In the genomic region with DNA sequence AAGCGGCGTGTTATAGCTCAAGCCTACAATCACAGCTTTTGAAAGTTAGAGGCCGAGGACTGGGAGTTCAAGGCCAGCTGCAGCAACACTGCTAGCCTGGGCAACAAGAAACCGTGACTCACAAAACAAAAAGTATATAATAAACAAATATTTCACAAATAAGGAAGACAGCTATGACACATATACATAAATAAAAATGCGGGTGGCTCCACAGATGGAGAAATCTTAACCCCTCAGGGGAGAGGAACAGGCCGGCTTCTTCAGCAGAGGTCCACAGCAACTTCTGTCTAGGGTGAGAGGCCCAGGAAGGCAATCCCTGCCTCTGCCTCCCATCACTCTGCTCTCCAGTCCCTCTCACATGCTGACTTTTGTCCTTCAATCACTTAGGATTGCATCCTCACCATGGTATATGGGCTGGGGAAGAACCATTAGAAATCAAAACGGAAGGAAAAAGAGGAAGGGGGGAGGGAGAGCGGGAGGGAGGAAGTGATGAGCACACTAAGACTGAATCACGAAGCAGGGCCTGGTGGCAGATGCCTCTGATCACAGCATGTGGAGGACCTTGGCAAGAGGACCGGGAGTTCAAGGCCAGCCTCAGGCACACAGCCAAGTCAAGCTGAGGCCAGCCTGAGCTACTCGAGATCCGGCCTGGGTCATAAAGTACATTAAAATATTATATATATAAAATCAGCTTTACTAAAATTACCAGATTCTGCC, we compare ENCODE assay signal across 9 mouse cellular contexts. TPM values are rescaled to one million over a fixed set of nuclear protein-coding genes. Genes with fewer than 3 reads are reported as not detected.
DNase-seq lines count a peak whose midpoint lies in the region; ATAC-seq and TF ChIP-seq lines count a peak whose summit lies in the region.
"Had no signal": no experiment of that assay in that cellular context is flagged by ENCODE, and none has a peak within 500 bp of the region (broad histone marks: within the 10 kb centered on the region; RNA-seq: fewer than 3 reads in every experiment).

No protein-coding gene starts in this region.

- intact Hi-C loops in gastrocnemius, postnatal 36 days (cut with DNase I): no loop called here
- intact Hi-C loops in gastrocnemius, adult 2 months (cut with DNase I): no loop called here

- H3K9ac ChIP-seq in intestine, postnatal 0 days (ENCODE audit: low read depth, low read length): no peak overlapping the region
- H3K9ac ChIP-seq: embryonic facial prominence, embryonic 12.5 days had no signal

- TF ChIP-seq CTCF in gastrocnemius, adult 2 months (IDR thresholded peaks at IDR 0.05): no peak
- no peak for TF ChIP-seq CTCF in intestine, postnatal 0 days (IDR thresholded peaks at IDR 0.05; ENCODE audit: low read depth)

- WGBS in intestine, postnatal 0 days: 49% methylated on average over 12 of the region's 12 CpGs

- peak; percentile 45 for DNase-seq in gastrocnemius, adult 18-20 months (ENCODE audit: low spot score)
- no peak for DNase-seq in gastrocnemius, postnatal 36 days
- peak; percentile 91 for DNase-seq in adrenal gland, adult 2 months
- DNase-seq in gastrocnemius, adult 2 months: peak; percentile 70
- DNase-seq in lung, postnatal 4 days: peak; percentile 75 to 88
- DNase-seq in retina, postnatal 1 day: no peak
- no peak for DNase-seq in embryo, embryonic 9.5 days (ENCODE audit: extremely low spot score)

- no peaks in the 10 kb centered on the region for H3K9me3 ChIP-seq in intestine, postnatal 0 days (ENCODE audit: control insufficient read depth)
- H3K9me3 ChIP-seq: embryonic facial prominence, embryonic 12.5 days had no signal

- H3K36me3 ChIP-seq in intestine, postnatal 0 days (ENCODE audit: control insufficient read depth, insufficient read depth): no peaks in the 10 kb centered on the region
- H3K36me3 ChIP-seq: embryonic facial prominence, embryonic 12.5 days had no signal

- ATAC-seq in intestine, postnatal 0 days: no peak

- no peaks in the 10 kb centered on the region for H3K27me3 ChIP-seq in intestine, postnatal 0 days (replicated peaks; ENCODE audit: control insufficient read depth, insufficient read depth, low read length)
- H3K27me3 ChIP-seq: embryonic facial prominence, embryonic 12.5 days had no signal

- peak overlapping the region; percentile 41; the same call in 1 of the 2 replicates for H3K4me2 ChIP-seq in intestine, postnatal 0 days (replicated peaks; ENCODE audit: low read depth)
- H3K4me2 ChIP-seq: embryonic facial prominence, embryonic 12.5 days had no signal

- H3K4me1 ChIP-seq in intestine, postnatal 0 days (replicated peaks; ENCODE audit: control insufficient read depth, insufficient read depth, low read length): peaks cover 25% of the 10 kb centered on the region

- H3K4me3 ChIP-seq in gastrocnemius, adult 2 months: peak overlapping the region; percentile 51; the same call in 1 of the 2 replicates
- H3K4me3 ChIP-seq in intestine, postnatal 0 days (ENCODE audit: low read depth, low read length): no peak overlapping the region
- H3K4me3 ChIP-seq: embryonic facial prominence, embryonic 12.5 days had no signal

- H3K27ac ChIP-seq in gastrocnemius, adult 2 months: peak overlapping the region; percentile 76
- H3K27ac ChIP-seq in intestine, postnatal 0 days (ENCODE audit: low read depth, low read length): peak overlapping the region; percentile 35; the same call in 1 of the 2 replicates
- H3K27ac ChIP-seq: embryonic facial prominence, embryonic 12.5 days had no signal

RNA-seq across cellular contexts. Expression of a gene that starts 21.8 kb away (rescaled TPM):
- 10 to 100 TPM; 13.9 to 18.5 TPM for total RNA-seq in gastrocnemius, adult 18-20 months (2021)
- total RNA-seq in gastrocnemius, postnatal 36 days (2021): 10 to 100 TPM; 17.1 to 22.2 TPM
- total RNA-seq in adrenal gland, adult 2 months (2021): 100 to 1,000 TPM in 1 of 2 experiments, 10 to 100 TPM in 1; 88.9 to 120 TPM
- 15.5 and 27.9 TPM in 2 replicates for polyA plus RNA-seq in adrenal gland, adult 2 months (2012; rRNA removed)
- 10 to 100 TPM; 13.8 to 24.9 TPM for total RNA-seq in gastrocnemius, adult 2 months (2021)
- 13.3 and 14.9 TPM in 2 replicates for polyA plus RNA-seq in intestine, postnatal 0 days (2015; fragmentation: Nextera tagmentation; extraction: Ambion mirVana)

Comparison
In these comparisons a context has a peak if more than half of its experiments do, and no peak if none do; other contexts are left out.
1. DNase-seq: peak in gastrocnemius, adult 18-20 months (single experiment), adrenal gland, adult 2 months (single experiment), gastrocnemius, adult 2 months (single experiment) and lung, postnatal 4 days (2 of 2); none in gastrocnemius, postnatal 36 days (0 of 2), retina, postnatal 1 day (single experiment) and embryo, embryonic 9.5 days (single experiment).